Mouse (Mus musculus): ENCODE results near the gene Ccdc188. TPM values are rescaled to one million over a fixed set of nuclear protein-coding genes. Genes with fewer than 3 reads are reported as not detected.

Ccdc188 gene
- polyA plus RNA-seq, 1 experiment = not detected

DNA sequence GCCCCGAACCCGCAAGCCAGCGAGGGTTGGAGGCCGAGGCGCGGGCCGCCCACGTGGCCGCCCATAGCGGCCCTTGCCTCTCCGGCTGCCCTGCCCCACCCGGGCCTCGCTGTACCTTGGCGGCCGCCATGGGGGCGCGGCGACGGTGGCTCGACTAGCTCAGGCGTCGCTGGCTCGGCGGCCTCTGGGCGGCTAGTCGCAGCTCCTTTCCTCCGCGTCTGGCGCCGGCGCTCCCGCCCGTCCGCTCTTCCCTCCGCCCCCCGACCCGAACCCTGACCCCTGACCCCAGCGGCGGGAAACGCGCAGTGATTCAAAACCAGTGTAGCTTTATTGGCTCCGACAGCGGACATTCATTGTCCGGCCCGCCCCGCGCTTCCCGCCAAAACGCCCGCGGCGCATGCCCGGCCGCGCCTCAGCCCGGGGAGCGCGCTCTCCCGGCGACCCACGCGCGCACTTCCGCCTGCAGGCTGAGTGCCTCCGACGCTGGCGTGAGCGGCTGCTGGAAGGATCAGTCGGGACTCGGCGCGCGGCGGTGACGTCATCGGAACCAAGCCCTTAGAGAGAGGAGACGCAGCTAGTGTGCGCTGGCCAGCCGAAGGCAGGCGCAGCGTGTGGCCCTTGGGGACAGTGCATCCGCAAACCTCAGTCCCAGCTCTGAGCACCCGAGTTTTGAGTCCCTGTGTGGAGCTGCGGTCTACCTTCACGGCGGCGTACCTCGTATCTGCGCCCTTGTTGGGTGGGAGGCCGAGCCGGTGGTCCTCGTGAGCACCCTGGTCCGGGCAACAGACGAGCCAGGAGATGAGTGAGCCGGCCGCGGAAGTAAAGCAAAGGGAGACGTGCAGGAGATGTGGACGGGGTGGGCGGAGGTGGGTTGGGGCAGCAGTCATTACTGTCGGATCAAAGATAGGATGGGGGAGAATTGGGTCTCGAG is 31.0 kb downstream of the Ccdc188 start, which contains the start of the genes Trmt2a and Ranbp1:
TSS of gene Trmt2a (plus strand) at position 247 of the 931 bp plus-strand sequence.
TSS of gene Ranbp1 (minus strand) at position 300 of the 931 bp plus-strand sequence.
- no peak for TF ChIP-seq CTCF (IDR thresholded peaks at IDR 0.05; ENCODE audit: extremely low read depth, insufficient read length, insufficient replicate concordance, low read depth, low read length)
- TF ChIP-seq POLR2A (IDR thresholded peaks at IDR 0.05; ENCODE audit: low read depth, low read length) = peak; percentile 60

DNA sequence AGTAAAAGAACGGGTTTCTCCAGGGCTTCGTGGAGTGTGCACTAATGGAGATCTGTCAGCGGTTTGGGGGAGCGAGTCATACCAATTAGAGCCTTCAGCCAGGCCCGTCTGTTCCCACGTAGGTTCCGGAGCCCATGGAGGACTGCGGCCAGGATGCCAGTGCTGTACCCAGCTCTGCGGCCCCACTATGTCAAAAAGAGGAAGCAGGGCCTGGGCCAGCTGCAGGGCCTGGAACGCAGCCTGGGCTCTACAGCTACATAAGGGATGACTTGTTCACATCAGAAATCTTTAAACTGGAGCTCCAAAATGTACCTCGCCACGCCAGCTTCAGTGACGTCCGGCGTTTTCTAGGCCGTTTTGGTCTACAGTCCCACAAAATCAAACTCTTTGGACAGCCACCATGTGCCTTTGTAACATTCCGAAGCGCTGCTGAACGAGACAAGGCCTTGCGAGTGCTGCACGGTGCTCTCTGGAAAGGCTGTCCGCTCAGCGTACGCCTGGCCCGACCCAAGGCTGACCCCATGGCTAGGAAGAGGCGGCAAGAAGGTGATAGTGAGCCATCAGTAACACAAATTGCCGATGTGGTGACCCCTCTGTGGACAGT is 31.8 kb downstream of the Ccdc188 start:
- H3K36me3 ChIP-seq (ENCODE audit: control insufficient read depth, insufficient read depth, low read length) = peaks cover 50% of the 10 kb centered on the region
- TF ChIP-seq CTCF (IDR thresholded peaks at IDR 0.05; ENCODE audit: extremely low read depth, insufficient read length, insufficient replicate concordance, low read depth, low read length) (no peak), POLR2A (IDR thresholded peaks at IDR 0.05; ENCODE audit: low read depth, low read length) (no peak)
- no peak overlapping the region for H3K27ac ChIP-seq (ENCODE audit: insufficient read depth, low read depth, low read length)
- peak overlapping the region; percentile 78 for H3K4me3 ChIP-seq (ENCODE audit: low read depth, low read length)
- 2% methylated on average over 27 of the region's 27 CpGs for WGBS
- H3K4me1 ChIP-seq (ENCODE audit: control insufficient read depth, insufficient read depth, insufficient read length, low read length) = peaks cover 5% of the 10 kb centered on the region
- H3K27me3 ChIP-seq (ENCODE audit: control insufficient read depth, insufficient read depth, low read length) = no peaks in the 10 kb centered on the region

More for the DNA sequence above, 31.0 kb downstream of the Ccdc188 start, which contains the start of the genes Trmt2a and Ranbp1:
- Histone ChIP-seq H3K4me1 (ENCODE audit: control insufficient read depth, insufficient read depth, insufficient read length, low read length) (peaks cover 5% of the 10 kb centered on the region), H3K27me3 (ENCODE audit: control insufficient read depth, insufficient read depth, low read length) (no peaks in the 10 kb centered on the region), H3K27ac (ENCODE audit: insufficient read depth, low read depth, low read length) (peak within 1 kb of the TSS; percentile 57), H3K4me3 (ENCODE audit: low read depth, low read length) (peak within 1 kb of the TSS; percentile 78), H3K36me3 (ENCODE audit: control insufficient read depth, insufficient read depth, low read length) (peaks cover 44% of the 10 kb centered on the region)
- WGBS = under 1% methylated on average over 102 of the region's 102 CpGs

- Histone ChIP-seq H3K27ac (ENCODE audit: insufficient read depth, low read depth, low read length) (no peak overlapping the region), H3K36me3 (ENCODE audit: control insufficient read depth, insufficient read depth, low read length) (peaks cover 46% of the 10 kb centered on the region), H3K4me1 (ENCODE audit: control insufficient read depth, insufficient read depth, insufficient read length, low read length) (peaks cover 5% of the 10 kb centered on the region), H3K4me3 (ENCODE audit: low read depth, low read length) (no peak overlapping the region), H3K27me3 (ENCODE audit: control insufficient read depth, insufficient read depth, low read length) (no peaks in the 10 kb centered on the region)
- TF ChIP-seq CTCF (IDR thresholded peaks at IDR 0.05; ENCODE audit: extremely low read depth, insufficient read length, insufficient replicate concordance, low read depth, low read length) (no peak), POLR2A (IDR thresholded peaks at IDR 0.05; ENCODE audit: low read depth, low read length) (no peak)
- WGBS = 42% methylated on average over 4 of the region's 4 CpGs
These were observed 32.6 kb downstream of the Ccdc188 start for GRCm38 (mm10) chr16:18250231-18250630.

DNA sequence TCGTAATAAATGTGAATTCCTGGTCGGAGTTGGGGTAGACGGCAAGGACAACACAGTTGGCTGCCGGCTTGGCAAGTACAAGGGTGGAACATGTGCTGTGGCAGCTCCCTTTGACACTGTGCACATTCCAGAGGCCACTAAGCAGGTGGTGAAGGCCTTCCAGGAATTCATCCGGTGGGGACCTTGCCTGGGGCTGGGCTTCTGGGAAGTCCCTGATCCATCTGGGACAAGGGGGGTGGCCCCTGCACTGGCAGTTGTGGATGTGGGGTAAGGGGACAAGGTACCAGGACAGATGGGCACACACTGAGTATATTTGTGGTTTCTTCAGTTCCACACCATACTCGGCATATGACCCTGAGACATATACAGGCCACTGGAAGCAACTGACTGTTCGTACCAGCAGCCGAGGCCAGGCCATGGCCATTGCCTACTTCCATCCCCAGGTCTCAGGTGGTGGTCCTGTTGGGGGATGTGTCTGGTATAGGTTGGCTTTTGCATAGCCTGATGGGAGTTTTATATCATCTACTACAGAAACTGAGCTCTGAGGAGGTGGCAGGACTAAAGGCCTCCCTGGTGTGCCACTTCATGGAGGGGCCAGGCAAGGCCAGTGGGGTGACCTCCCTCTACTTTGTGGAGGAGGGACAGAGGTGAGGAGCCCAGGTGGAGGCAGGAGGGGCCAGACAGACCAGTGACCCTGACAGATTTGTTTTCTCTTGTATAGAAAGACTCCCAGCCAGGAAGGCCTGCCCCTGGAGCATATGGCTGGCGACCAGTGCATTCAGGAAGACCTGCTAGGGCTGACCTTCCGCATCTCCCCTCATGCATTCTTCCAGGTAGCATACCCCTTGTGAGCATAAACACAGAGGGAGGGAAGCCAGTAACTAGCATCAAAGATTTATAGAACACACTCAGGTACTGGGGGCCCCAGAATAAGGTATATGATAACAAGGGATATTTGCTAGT is 33.4 kb downstream of the Ccdc188 start:
- Histone ChIP-seq H3K27me3 (ENCODE audit: control insufficient read depth, insufficient read depth, low read length) (no peaks in the 10 kb centered on the region), H3K36me3 (ENCODE audit: control insufficient read depth, insufficient read depth, low read length) (peaks cover 44% of the 10 kb centered on the region), H3K4me3 (ENCODE audit: low read depth, low read length) (no peak overlapping the region), H3K27ac (ENCODE audit: insufficient read depth, low read depth, low read length) (no peak overlapping the region), H3K4me1 (ENCODE audit: control insufficient read depth, insufficient read depth, insufficient read length, low read length) (peaks cover 5% of the 10 kb centered on the region)
- TF ChIP-seq POLR2A (IDR thresholded peaks at IDR 0.05; ENCODE audit: low read depth, low read length) (no peak), CTCF (IDR thresholded peaks at IDR 0.05; ENCODE audit: extremely low read depth, insufficient read length, insufficient replicate concordance, low read depth, low read length) (no peak)
- 48% methylated on average over 10 of the region's 10 CpGs for WGBS

DNA sequence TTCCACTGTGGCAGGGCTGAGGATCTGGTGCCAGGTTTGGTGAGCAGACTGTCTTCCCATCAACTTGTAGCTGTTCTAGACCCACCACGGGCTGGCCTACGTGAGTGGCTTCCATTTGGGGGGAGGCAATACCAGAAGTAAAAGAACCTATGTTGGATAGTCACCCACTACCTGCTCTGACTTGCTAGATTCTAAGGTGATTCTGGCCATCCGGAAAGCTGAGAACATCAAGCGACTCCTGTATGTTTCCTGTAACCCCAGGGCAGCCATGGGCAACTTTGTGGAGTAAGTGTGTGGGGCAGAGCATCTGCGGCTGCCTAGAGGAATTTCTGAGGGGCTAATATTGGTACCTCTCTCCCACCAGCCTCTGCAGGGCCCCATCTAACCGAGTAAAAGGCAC is 35.1 kb downstream of the Ccdc188 start:
- Histone ChIP-seq H3K36me3 (ENCODE audit: control insufficient read depth, insufficient read depth, low read length) (peaks cover 54% of the 10 kb centered on the region), H3K27ac (ENCODE audit: insufficient read depth, low read depth, low read length) (no peak overlapping the region), H3K27me3 (ENCODE audit: control insufficient read depth, insufficient read depth, low read length) (no peaks in the 10 kb centered on the region), H3K4me3 (ENCODE audit: low read depth, low read length) (no peak overlapping the region), H3K4me1 (ENCODE audit: control insufficient read depth, insufficient read depth, insufficient read length, low read length) (peaks cover 5% of the 10 kb centered on the region)
- 80% methylated on average over 6 of the region's 6 CpGs for WGBS
- TF ChIP-seq CTCF (IDR thresholded peaks at IDR 0.05; ENCODE audit: extremely low read depth, insufficient read length, insufficient replicate concordance, low read depth, low read length) = no peak
- no peak for TF ChIP-seq POLR2A (IDR thresholded peaks at IDR 0.05; ENCODE audit: low read depth, low read length)

DNA sequence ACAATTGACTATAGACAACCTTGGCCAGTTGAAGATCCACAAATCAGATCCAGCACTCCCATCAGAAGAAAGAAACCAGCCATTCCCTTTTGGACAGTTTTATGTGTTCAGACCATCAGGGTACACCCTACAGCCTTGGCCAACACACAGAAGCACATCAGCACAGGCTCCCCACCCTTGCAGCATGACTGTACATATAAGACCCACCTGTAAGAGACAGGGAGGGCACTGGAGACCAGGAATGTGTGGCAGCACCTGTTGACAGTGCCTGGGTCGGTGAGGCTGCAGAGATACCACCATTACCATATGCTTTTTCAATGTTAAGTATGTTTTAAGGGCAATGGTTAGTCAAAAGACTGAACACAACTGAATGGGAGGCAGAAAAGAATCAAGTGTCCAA is 36.2 kb downstream of the Ccdc188 start:
- peaks cover 5% of the 10 kb centered on the region for H3K4me1 ChIP-seq (ENCODE audit: control insufficient read depth, insufficient read depth, insufficient read length, low read length)
- peaks cover 62% of the 10 kb centered on the region for H3K36me3 ChIP-seq (ENCODE audit: control insufficient read depth, insufficient read depth, low read length)
- 54% methylated on average over 1 of the region's 1 CpGs for WGBS
- H3K4me3 ChIP-seq (ENCODE audit: low read depth, low read length) = no peak overlapping the region
- H3K27ac ChIP-seq (ENCODE audit: insufficient read depth, low read depth, low read length) = no peak overlapping the region
- H3K27me3 ChIP-seq (ENCODE audit: control insufficient read depth, insufficient read depth, low read length) = no peaks in the 10 kb centered on the region
- TF ChIP-seq CTCF (IDR thresholded peaks at IDR 0.05; ENCODE audit: extremely low read depth, insufficient read length, insufficient replicate concordance, low read depth, low read length) = no peak
- no peak for TF ChIP-seq POLR2A (IDR thresholded peaks at IDR 0.05; ENCODE audit: low read depth, low read length)
